Comparison of ENCODE assay signal across 9 mouse cellular contexts in the genomic region with DNA sequence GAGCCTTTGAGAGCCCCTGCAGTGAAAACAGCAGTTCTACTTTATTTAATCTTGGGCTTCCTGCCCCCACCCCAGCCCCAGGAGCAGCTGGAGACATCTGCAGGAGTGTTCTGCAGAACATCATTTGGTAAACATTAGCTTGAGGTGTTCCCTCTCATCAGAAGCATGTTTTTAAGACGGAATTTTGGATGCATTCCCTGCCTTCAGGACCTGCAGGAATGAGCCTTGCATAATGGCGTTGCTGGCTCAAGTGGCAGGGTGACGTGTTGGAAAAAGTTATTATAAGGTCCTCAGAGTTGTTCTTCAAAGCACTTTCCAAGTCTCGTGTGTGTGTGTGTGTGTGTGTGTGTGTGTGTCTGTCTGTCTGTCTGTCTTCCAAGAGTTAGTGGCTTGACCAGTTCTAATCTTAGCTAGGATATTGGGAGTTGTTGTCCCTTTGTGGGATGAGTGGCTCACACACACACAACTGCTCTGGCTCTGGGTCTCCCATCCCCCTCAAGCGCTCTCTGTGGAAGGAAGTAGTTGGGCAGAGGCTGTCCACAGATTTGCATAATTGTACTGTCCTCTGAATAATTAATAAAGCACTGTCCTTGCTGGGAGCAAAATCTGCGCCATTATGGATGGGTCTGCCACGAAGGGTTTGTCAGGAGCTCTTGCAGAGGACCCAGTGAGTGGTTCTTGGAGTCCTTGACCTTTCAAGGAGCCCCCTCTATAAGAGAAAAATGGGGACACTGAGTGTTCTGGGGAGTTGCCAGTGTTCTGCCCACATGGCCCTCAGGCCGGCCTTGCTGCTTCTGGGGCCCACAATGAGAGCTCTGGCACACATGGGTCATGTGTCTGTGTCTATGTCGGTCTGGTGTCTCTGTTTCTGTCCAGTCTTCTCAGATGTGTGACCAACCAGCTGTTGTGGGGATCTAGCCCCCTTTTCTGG.
A peak's percentile ranks its signal among the peaks of the same experiment; 100 is the strongest.
DNase-seq lines count a peak whose midpoint lies in the region; ATAC-seq lines count a peak whose summit lies in the region.
"Had no signal": no experiment of that assay in that cellular context is flagged by ENCODE, and none has a peak within 500 bp of the region (broad histone marks: within the 10 kb centered on the region; RNA-seq: fewer than 3 reads in every experiment).

No protein-coding gene starts in this region.

- ATAC-seq in midbrain, embryonic 15.5 days (replicated peaks), result no peak
- no peak for ATAC-seq in heart, embryonic 13.5 days (ENCODE audit: extremely low read depth, insufficient number of reproducible peaks, low FRiP score, low TSS enrichment)
- ATAC-seq in limb, embryonic 15.5 days (ENCODE audit: insufficient number of reproducible peaks, low FRiP score, low TSS enrichment, low read depth), result peak; percentile 56; the same call in 1 of the 2 replicates
- no peak for ATAC-seq in liver, embryonic 12.5 days

- no peak overlapping the region for H3K9ac ChIP-seq in midbrain, embryonic 15.5 days
- no peak overlapping the region for H3K9ac ChIP-seq in heart, embryonic 13.5 days
- H3K9ac ChIP-seq in limb, embryonic 15.5 days, result no peak overlapping the region
- no peak overlapping the region for H3K9ac ChIP-seq in liver, embryonic 12.5 days

- H3K4me3 ChIP-seq in midbrain, embryonic 10.5 days, result no peak overlapping the region
- no peak overlapping the region for H3K4me3 ChIP-seq in midbrain, embryonic 15.5 days
- no peak overlapping the region for H3K4me3 ChIP-seq in heart, embryonic 13.5 days
- H3K4me3 ChIP-seq in limb, embryonic 15.5 days, result no peak overlapping the region
- no peak overlapping the region for H3K4me3 ChIP-seq in liver, embryonic 12.5 days
- H3K4me3 ChIP-seq: erythroblast, embryonic 14.5 days had no signal

- H3K36me3 ChIP-seq in midbrain, embryonic 10.5 days, result peaks cover 29% of the 10 kb centered on the region
- H3K36me3 ChIP-seq in midbrain, embryonic 15.5 days (replicated peaks), result no peaks in the 10 kb centered on the region
- 0 out of 2 replicates have a peak, but pooled peaks cover 17% of the 10 kb centered on the region for H3K36me3 ChIP-seq in heart, embryonic 13.5 days
- no peaks in the 10 kb centered on the region for H3K36me3 ChIP-seq in limb, embryonic 15.5 days
- H3K36me3 ChIP-seq in liver, embryonic 12.5 days, result no peaks in the 10 kb centered on the region

- no peaks in the 10 kb centered on the region for H3K9me3 ChIP-seq in midbrain, embryonic 10.5 days (replicated peaks)
- no peaks in the 10 kb centered on the region for H3K9me3 ChIP-seq in midbrain, embryonic 15.5 days
- H3K9me3 ChIP-seq in heart, embryonic 13.5 days, result no peaks in the 10 kb centered on the region
- no peaks in the 10 kb centered on the region for H3K9me3 ChIP-seq in limb, embryonic 15.5 days
- H3K9me3 ChIP-seq in liver, embryonic 12.5 days (replicated peaks), result no peaks in the 10 kb centered on the region

- 0 out of 2 replicates have a peak overlapping the region, but pooled peaks have one; percentile 23 for H3K27ac ChIP-seq in midbrain, embryonic 10.5 days (replicated peaks)
- no peak overlapping the region for H3K27ac ChIP-seq in midbrain, embryonic 15.5 days
- peak overlapping the region; percentile 61 for H3K27ac ChIP-seq in heart, embryonic 13.5 days (replicated peaks)
- peak overlapping the region; percentile 79 for H3K27ac ChIP-seq in limb, embryonic 15.5 days
- no peak overlapping the region for H3K27ac ChIP-seq in liver, embryonic 12.5 days

- H3K4me1 ChIP-seq in midbrain, embryonic 10.5 days, result peaks cover 69% of the 10 kb centered on the region
- peaks cover 86% of the 10 kb centered on the region for H3K4me1 ChIP-seq in midbrain, embryonic 15.5 days
- H3K4me1 ChIP-seq in heart, embryonic 13.5 days, result peaks cover 100% of the 10 kb centered on the region
- peaks cover 99% of the 10 kb centered on the region for H3K4me1 ChIP-seq in limb, embryonic 15.5 days
- peaks cover 24% of the 10 kb centered on the region for H3K4me1 ChIP-seq in liver, embryonic 12.5 days

- H3K27me3 ChIP-seq in midbrain, embryonic 10.5 days (ENCODE audit: low read depth, poor library complexity, severe bottlenecking), result no peaks in the 10 kb centered on the region
- no peaks in the 10 kb centered on the region for H3K27me3 ChIP-seq in midbrain, embryonic 15.5 days (replicated peaks)
- no peaks in the 10 kb centered on the region for H3K27me3 ChIP-seq in heart, embryonic 13.5 days (replicated peaks)
- H3K27me3 ChIP-seq in limb, embryonic 15.5 days, result no peaks in the 10 kb centered on the region
- no peaks in the 10 kb centered on the region for H3K27me3 ChIP-seq in liver, embryonic 12.5 days (replicated peaks)

- H3K4me2 ChIP-seq in midbrain, embryonic 15.5 days, result no peak overlapping the region
- H3K4me2 ChIP-seq in heart, embryonic 13.5 days, result no peak overlapping the region
- peak overlapping the region; percentile 3; the same call in 1 of the 2 replicates for H3K4me2 ChIP-seq in limb, embryonic 15.5 days
- H3K4me2 ChIP-seq in liver, embryonic 12.5 days, result no peak overlapping the region

- WGBS in midbrain, embryonic 10.5 days, result 82% methylated on average over 9 of the region's 9 CpGs
- 56% methylated on average over 9 of the region's 9 CpGs for WGBS in midbrain, embryonic 15.5 days
- WGBS in heart, embryonic 13.5 days, result 55% methylated on average over 9 of the region's 9 CpGs
- 50% methylated on average over 9 of the region's 9 CpGs for WGBS in limb, embryonic 15.5 days
- 60% methylated on average over 9 of the region's 9 CpGs for WGBS in liver, embryonic 12.5 days (ENCODE audit: insufficient replicate concordance)

- no peak for DNase-seq in midbrain, embryonic 10.5 days (ENCODE audit: low spot score)
- peak; percentile 52 for DNase-seq in testis, postnatal 14 days (ENCODE audit: low spot score)
- DNase-seq in left cerebral cortex, adult 8-10 months (ENCODE audit: low spot score in 2 of 2), result no peak
- no peak for DNase-seq in B cell, adult 2 months

Comparison
In these comparisons a context has a peak if more than half of its experiments do, and no peak if none do; other contexts are left out.
1. H3K27ac ChIP-seq: peak in midbrain, embryonic 10.5 days (single experiment), heart, embryonic 13.5 days (single experiment) and limb, embryonic 15.5 days (single experiment); none in midbrain, embryonic 15.5 days (single experiment) and liver, embryonic 12.5 days (single experiment).